Mouse (Mus musculus): Measurements from ENCODE around the gene Olfr1412. TPM values are rescaled to one million over a fixed set of nuclear protein-coding genes. Genes with fewer than 3 reads are reported as not detected.
A peak's percentile ranks its signal among the peaks of the same experiment; 100 is the strongest.

The Olfr1412 gene
- polyA plus RNA-seq, 1 experiment from 2014 or later: not detected

GRCm38 (mm10) chr1:92633726-92634125 is 48.1 kb downstream of the Olfr1412 start:
- ATAC-seq (replicated peaks; ENCODE audit: low FRiP score) (no peak), DNase-seq (ENCODE audit: low spot score) (no peak)
- Histone ChIP-seq H3K4me2 (ENCODE audit: low read depth, low read length, severe bottlenecking) (no peak overlapping the region), H3K9me3 (ENCODE audit: control insufficient read depth, low read length) (no peaks in the 10 kb centered on the region), H3K27me3 (ENCODE audit: control insufficient read depth, insufficient read depth, low read length) (no peaks in the 10 kb centered on the region), H3K4me3 (ENCODE audit: low read depth, low read length) (no peak overlapping the region), H3K4me1 (replicated peaks; ENCODE audit: control insufficient read depth, insufficient read depth, low read length) (0 out of 2 replicates have a peak, but pooled peaks cover 2% of the 10 kb centered on the region), H3K36me3 (ENCODE audit: control insufficient read depth, insufficient read depth, low read length) (peaks cover 4% of the 10 kb centered on the region; the same call in 1 of the 2 replicates), H3K9ac (ENCODE audit: low read length) (no peak overlapping the region), H3K27ac (ENCODE audit: low read depth, low read length) (no peak overlapping the region)
- 87% methylated on average over 8 of the region's 8 CpGs for WGBS

- H3K36me3 ChIP-seq (ENCODE audit: control insufficient read depth, insufficient read depth, low read length): peaks cover 4% of the 10 kb centered on the region; the same call in 1 of the 2 replicates
- 0 out of 2 replicates have a peak, but pooled peaks cover 2% of the 10 kb centered on the region for H3K4me1 ChIP-seq (replicated peaks; ENCODE audit: control insufficient read depth, insufficient read depth, low read length)
- H3K27me3 ChIP-seq (ENCODE audit: control insufficient read depth, insufficient read depth, low read length): no peaks in the 10 kb centered on the region
- H3K27ac ChIP-seq (ENCODE audit: low read depth, low read length): no peak overlapping the region
- no peak overlapping the region for H3K4me2 ChIP-seq (ENCODE audit: low read depth, low read length, severe bottlenecking)
- WGBS: 81% methylated on average over 1 of the region's 1 CpGs
- ATAC-seq (replicated peaks; ENCODE audit: low FRiP score): no peak
- H3K4me3 ChIP-seq (ENCODE audit: low read depth, low read length): no peak overlapping the region
- no peaks in the 10 kb centered on the region for H3K9me3 ChIP-seq (ENCODE audit: control insufficient read depth, low read length)
- peak; percentile 39 for DNase-seq (ENCODE audit: low spot score)
- no peak overlapping the region for H3K9ac ChIP-seq (ENCODE audit: low read length)
These were observed 49.0 kb downstream of the Olfr1412 start for GRCm38 (mm10) chr1:92634569-92634968.

GRCm38 (mm10) chr1:92634976-92635599 is 49.5 kb downstream of the Olfr1412 start:
- Histone ChIP-seq H3K36me3 (ENCODE audit: control insufficient read depth, insufficient read depth, low read length) (peaks cover 4% of the 10 kb centered on the region; the same call in 1 of the 2 replicates), H3K9me3 (ENCODE audit: control insufficient read depth, low read length) (no peaks in the 10 kb centered on the region), H3K4me2 (ENCODE audit: low read depth, low read length, severe bottlenecking) (no peak overlapping the region), H3K27ac (ENCODE audit: low read depth, low read length) (peak overlapping the region; percentile 12; the same call in 1 of the 2 replicates), H3K9ac (ENCODE audit: low read length) (no peak overlapping the region), H3K27me3 (ENCODE audit: control insufficient read depth, insufficient read depth, low read length) (no peaks in the 10 kb centered on the region), H3K4me1 (replicated peaks; ENCODE audit: control insufficient read depth, insufficient read depth, low read length) (0 out of 2 replicates have a peak, but pooled peaks cover 2% of the 10 kb centered on the region), H3K4me3 (ENCODE audit: low read depth, low read length) (no peak overlapping the region)
- 80% methylated on average over 4 of the region's 4 CpGs for WGBS
- ATAC-seq (replicated peaks; ENCODE audit: low FRiP score) (no peak), DNase-seq (ENCODE audit: low spot score) (peak; percentile 47)

GRCm38 (mm10) chr1:92636015-92636414 is 50.4 kb downstream of the Olfr1412 start:
- H3K4me2 ChIP-seq (ENCODE audit: low read depth, low read length, severe bottlenecking): no peak overlapping the region
- H3K27ac ChIP-seq (ENCODE audit: low read depth, low read length): no peak overlapping the region
- H3K36me3 ChIP-seq (ENCODE audit: control insufficient read depth, insufficient read depth, low read length): peaks cover 4% of the 10 kb centered on the region; the same call in 1 of the 2 replicates
- no peaks in the 10 kb centered on the region for H3K9me3 ChIP-seq (ENCODE audit: control insufficient read depth, low read length)
- H3K4me1 ChIP-seq (replicated peaks; ENCODE audit: control insufficient read depth, insufficient read depth, low read length): peaks cover 8% of the 10 kb centered on the region; the same call in 1 of the 2 replicates
- no peak overlapping the region for H3K4me3 ChIP-seq (ENCODE audit: low read depth, low read length)
- H3K27me3 ChIP-seq (ENCODE audit: control insufficient read depth, insufficient read depth, low read length): no peaks in the 10 kb centered on the region
- peak; percentile 44 for DNase-seq (ENCODE audit: low spot score)
- 87% methylated on average over 8 of the region's 8 CpGs for WGBS
- ATAC-seq (replicated peaks; ENCODE audit: low FRiP score): no peak
- H3K9ac ChIP-seq (ENCODE audit: low read length): no peak overlapping the region

GRCm38 (mm10) chr1:92636676-92637075 is 51.1 kb downstream of the Olfr1412 start:
- H3K36me3 ChIP-seq (ENCODE audit: control insufficient read depth, insufficient read depth, low read length): peaks cover 4% of the 10 kb centered on the region; the same call in 1 of the 2 replicates
- H3K27me3 ChIP-seq (ENCODE audit: control insufficient read depth, insufficient read depth, low read length): no peaks in the 10 kb centered on the region
- ATAC-seq (replicated peaks; ENCODE audit: low FRiP score): no peak
- H3K27ac ChIP-seq (ENCODE audit: low read depth, low read length): no peak overlapping the region
- no peaks in the 10 kb centered on the region for H3K9me3 ChIP-seq (ENCODE audit: control insufficient read depth, low read length)
- H3K4me3 ChIP-seq (ENCODE audit: low read depth, low read length): no peak overlapping the region
- H3K4me1 ChIP-seq (replicated peaks; ENCODE audit: control insufficient read depth, insufficient read depth, low read length): peaks cover 8% of the 10 kb centered on the region; the same call in 1 of the 2 replicates
- WGBS: 95% methylated on average over 11 of the region's 11 CpGs
- H3K9ac ChIP-seq (ENCODE audit: low read length): no peak overlapping the region
- peak; percentile 25 for DNase-seq (ENCODE audit: low spot score)
- H3K4me2 ChIP-seq (ENCODE audit: low read depth, low read length, severe bottlenecking): no peak overlapping the region

GRCm38 (mm10) chr1:92637501-92638172 is 52.1 kb downstream of the Olfr1412 start:
- no peak overlapping the region for H3K4me2 ChIP-seq (ENCODE audit: low read depth, low read length, severe bottlenecking)
- peaks cover 8% of the 10 kb centered on the region; the same call in 1 of the 2 replicates for H3K4me1 ChIP-seq (replicated peaks; ENCODE audit: control insufficient read depth, insufficient read depth, low read length)
- H3K4me3 ChIP-seq (ENCODE audit: low read depth, low read length): no peak overlapping the region
- peaks cover 4% of the 10 kb centered on the region; the same call in 1 of the 2 replicates for H3K36me3 ChIP-seq (ENCODE audit: control insufficient read depth, insufficient read depth, low read length)
- no peaks in the 10 kb centered on the region for H3K9me3 ChIP-seq (ENCODE audit: control insufficient read depth, low read length)
- no peak overlapping the region for H3K9ac ChIP-seq (ENCODE audit: low read length)
- 89% methylated on average over 15 of the region's 15 CpGs for WGBS
- no peak overlapping the region for H3K27ac ChIP-seq (ENCODE audit: low read depth, low read length)
- no peak for ATAC-seq (replicated peaks; ENCODE audit: low FRiP score)
- DNase-seq (ENCODE audit: low spot score): peak; percentile 44
- H3K27me3 ChIP-seq (ENCODE audit: control insufficient read depth, insufficient read depth, low read length): no peaks in the 10 kb centered on the region

- DNase-seq (ENCODE audit: low spot score) (peak; percentile 21), ATAC-seq (replicated peaks; ENCODE audit: low FRiP score) (no peak)
- WGBS: 92% methylated on average over 3 of the region's 3 CpGs
- Histone ChIP-seq H3K4me3 (ENCODE audit: low read depth, low read length) (no peak overlapping the region), H3K9me3 (ENCODE audit: control insufficient read depth, low read length) (no peaks in the 10 kb centered on the region), H3K4me2 (ENCODE audit: low read depth, low read length, severe bottlenecking) (no peak overlapping the region), H3K36me3 (ENCODE audit: control insufficient read depth, insufficient read depth, low read length) (peaks cover 4% of the 10 kb centered on the region; the same call in 1 of the 2 replicates), H3K27ac (ENCODE audit: low read depth, low read length) (no peak overlapping the region), H3K9ac (ENCODE audit: low read length) (no peak overlapping the region), H3K4me1 (replicated peaks; ENCODE audit: control insufficient read depth, insufficient read depth, low read length) (peaks cover 8% of the 10 kb centered on the region; the same call in 1 of the 2 replicates), H3K27me3 (ENCODE audit: control insufficient read depth, insufficient read depth, low read length) (no peaks in the 10 kb centered on the region)
These were observed 52.6 kb downstream of the Olfr1412 start for GRCm38 (mm10) chr1:92638181-92638580.

- no peaks in the 10 kb centered on the region for H3K27me3 ChIP-seq (ENCODE audit: control insufficient read depth, insufficient read depth, low read length)
- no peak overlapping the region for H3K4me3 ChIP-seq (ENCODE audit: low read depth, low read length)
- H3K9ac ChIP-seq (ENCODE audit: low read length): no peak overlapping the region
- no peak overlapping the region for H3K4me2 ChIP-seq (ENCODE audit: low read depth, low read length, severe bottlenecking)
- ATAC-seq (replicated peaks; ENCODE audit: low FRiP score): no peak
- no peak for DNase-seq (ENCODE audit: low spot score)
- H3K9me3 ChIP-seq (ENCODE audit: control insufficient read depth, low read length): no peaks in the 10 kb centered on the region
- 97% methylated on average over 4 of the region's 4 CpGs for WGBS
- peaks cover 4% of the 10 kb centered on the region; the same call in 1 of the 2 replicates for H3K36me3 ChIP-seq (ENCODE audit: control insufficient read depth, insufficient read depth, low read length)
- peaks cover 8% of the 10 kb centered on the region; the same call in 1 of the 2 replicates for H3K4me1 ChIP-seq (replicated peaks; ENCODE audit: control insufficient read depth, insufficient read depth, low read length)
- no peak overlapping the region for H3K27ac ChIP-seq (ENCODE audit: low read depth, low read length)
These were observed 53.2 kb downstream of the Olfr1412 start for GRCm38 (mm10) chr1:92638736-92639135.
